Mouse (Mus musculus) forebrain, embryonic 12.5 days (tissue): ENCODE measurements around the gene Sh2b1. TPM values are rescaled to one million over a fixed set of nuclear protein-coding genes. Genes with fewer than 3 reads are reported as not detected.
"Not testable (repeated sequence)": the region's sequence is repeated elsewhere in the genome, so short reads cannot be mapped to it uniquely, and the experiment has no call there.

Experiments used
- ATAC-seq: fragments of 200-750 bp; cut with Nextera tagmentation; 2 replicates; pipeline ENCODE4 v1.8.0; 2017; ENCODE audit warnings: moderate TSS enrichment; ENCODE audit not compliant: low FRiP score
- H3K27ac ChIP-seq: fragments of 300-500 bp; sonication (generic); 2 replicates; pipeline ENCODE4 v1.5.1; 2016; ENCODE audit warnings: mild to moderate bottlenecking
- H3K27me3 ChIP-seq: fragments of 300-500 bp; sonication (generic); 2 replicates; pipeline ENCODE4 v1.6.1; 2016; ENCODE audit warnings: mild to moderate bottlenecking
- H3K36me3 ChIP-seq: fragments of 300-500 bp; sonication (generic); replicated peaks from 2 replicates; pipeline ENCODE4 v1.6.1; 2016; ENCODE audit warnings: mild to moderate bottlenecking
- H3K4me1 ChIP-seq: fragments of 300-500 bp; sonication (generic); 2 replicates; pipeline ENCODE4 v1.6.1; 2016
- H3K4me2 ChIP-seq: fragments of 300-500 bp; sonication (generic); 2 replicates; pipeline ENCODE4 v1.6.1; 2016; ENCODE audit warnings: mild to moderate bottlenecking, moderate library complexity
- H3K4me3 ChIP-seq: fragments of 300-500 bp; sonication (generic); replicated peaks from 2 replicates; pipeline ENCODE4 v1.5.1; 2016; ENCODE audit warnings: mild to moderate bottlenecking
- H3K9ac ChIP-seq: fragments of 300-500 bp; sonication (generic); 2 replicates; pipeline ENCODE4 v1.6.1; 2016; ENCODE audit warnings: mild to moderate bottlenecking
- H3K9me3 ChIP-seq: fragments of 300-500 bp; sonication (generic); 2 replicates; pipeline ENCODE4 v1.6.1; 2016
- WGBS: fragments of 180-500 bp; shearing (Covaris S2); methylation state at CpG from one replicate; pipeline ENCODE4 v1.1.7; 2016; 5-methylcytosine and 5-hydroxymethylcytosine counted together
- polyA plus RNA-seq: library from polyadenylated mRNA; unstranded; fragments of >200 nt; fragmentation: Nextera tagmentation; extraction: Ambion mirVana; gene quantifications from 2 replicates; pipeline ENCODE4 v1.2.1, GENCODE M21; 2016

Gene Sh2b1
- polyA plus RNA-seq, 1 experiment from 2014 or later: 57.7 TPM

GRCm38 (mm10) chr7:126497966-126498365 lies 22.7 kb upstream of the Sh2b1 start:
- ATAC-seq: no peak
- no peaks in the 10 kb centered on the region for H3K27me3 ChIP-seq
- WGBS: 88% methylated on average over 12 of the region's 12 CpGs
- H3K4me2 ChIP-seq: no peak overlapping the region
- H3K9me3 ChIP-seq: no peaks in the 10 kb centered on the region
- no peak overlapping the region for H3K4me3 ChIP-seq
- peaks cover 13% of the 10 kb centered on the region for H3K4me1 ChIP-seq
- H3K36me3 ChIP-seq: peaks cover 83% of the 10 kb centered on the region
- no peak overlapping the region for H3K27ac ChIP-seq
- H3K9ac ChIP-seq: no peak overlapping the region

DNA sequence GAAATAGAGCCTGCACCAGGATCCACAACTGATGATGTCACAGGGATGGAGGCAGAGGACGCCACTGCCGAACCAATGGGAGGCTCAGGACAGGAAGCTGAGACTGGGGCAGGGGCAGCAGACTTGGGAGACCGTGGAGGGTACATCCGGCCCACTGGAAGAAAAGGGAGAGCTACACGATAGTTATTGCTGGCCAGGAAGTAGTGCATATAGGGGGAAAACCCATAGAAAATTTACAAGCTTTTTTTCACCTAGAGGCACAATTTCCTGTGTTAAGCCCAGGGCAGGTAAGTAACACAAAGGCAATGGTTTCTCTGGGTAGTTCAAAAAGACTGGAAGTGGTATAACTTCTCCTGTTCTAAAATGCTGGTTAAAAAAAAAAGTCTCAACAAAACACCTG lies 21.3 kb upstream of the Sh2b1 start:
- H3K4me1 ChIP-seq: peaks cover 11% of the 10 kb centered on the region
- H3K4me3 ChIP-seq: no peak overlapping the region
- no peak overlapping the region for H3K27ac ChIP-seq
- H3K27me3 ChIP-seq: no peaks in the 10 kb centered on the region
- WGBS: 92% methylated on average over 5 of the region's 5 CpGs
- no peak overlapping the region for H3K4me2 ChIP-seq
- H3K9me3 ChIP-seq: no peaks in the 10 kb centered on the region
- H3K36me3 ChIP-seq: peaks cover 98% of the 10 kb centered on the region
- H3K9ac ChIP-seq: no peak overlapping the region
- ATAC-seq: no peak

DNA sequence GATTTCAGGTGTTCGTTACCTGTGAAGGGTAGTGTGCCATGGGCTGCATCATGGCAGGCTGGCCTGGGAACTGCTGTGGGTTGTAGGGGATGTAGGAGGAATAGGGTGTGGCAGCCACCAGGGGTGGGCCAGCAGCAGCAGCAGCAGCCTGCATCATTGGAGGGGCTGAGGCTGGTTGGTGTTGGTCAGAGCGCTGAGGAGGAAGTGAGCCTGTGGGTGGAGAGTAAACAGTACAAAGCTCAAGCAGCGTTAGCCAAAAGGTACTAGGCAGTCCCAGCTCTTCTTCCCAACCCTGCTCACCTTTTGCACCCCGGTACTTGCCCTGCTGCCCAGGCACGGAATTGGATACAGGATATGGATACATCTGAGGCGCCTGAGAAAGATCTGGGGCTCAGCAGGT lies 18.9 kb upstream of the Sh2b1 start:
- H3K4me2 ChIP-seq: no peak overlapping the region
- H3K9ac ChIP-seq: no peak overlapping the region
- WGBS: 90% methylated on average over 6 of the region's 6 CpGs
- no peaks in the 10 kb centered on the region for H3K4me1 ChIP-seq
- H3K4me3 ChIP-seq: no peak overlapping the region
- ATAC-seq: no peak
- H3K9me3 ChIP-seq: no peaks in the 10 kb centered on the region
- no peak overlapping the region for H3K27ac ChIP-seq
- no peaks in the 10 kb centered on the region for H3K27me3 ChIP-seq
- H3K36me3 ChIP-seq: peaks cover 98% of the 10 kb centered on the region

- no peaks in the 10 kb centered on the region for H3K9me3 ChIP-seq
- H3K27ac ChIP-seq: no peak overlapping the region
- H3K4me3 ChIP-seq: no peak overlapping the region
- H3K36me3 ChIP-seq: peaks cover 80% of the 10 kb centered on the region
- 68% methylated on average over 11 of the region's 11 CpGs for WGBS
- no peak overlapping the region for H3K9ac ChIP-seq
- H3K27me3 ChIP-seq: no peaks in the 10 kb centered on the region
- ATAC-seq: no peak
- no peak overlapping the region for H3K4me2 ChIP-seq
- H3K4me1 ChIP-seq: peaks cover 11% of the 10 kb centered on the region
These were observed 16.7 kb upstream of the Sh2b1 start for GRCm38 (mm10) chr7:126491973-126492372.

GRCm38 (mm10) chr7:126491005-126491404 lies 15.8 kb upstream of the Sh2b1 start:
- WGBS: 83% methylated on average over 1 of the region's 1 CpGs

GRCm38 (mm10) chr7:126487617-126488385 lies 12.6 kb upstream of the Sh2b1 start:
- H3K4me1 ChIP-seq: peaks cover 13% of the 10 kb centered on the region
- H3K27me3 ChIP-seq, H3K27ac ChIP-seq, H3K9me3 ChIP-seq: not testable (repeated sequence)
- H3K4me3 ChIP-seq: peak overlapping the region; percentile 68
- H3K36me3 ChIP-seq: peaks cover 39% of the 10 kb centered on the region
- H3K4me2 ChIP-seq: peak overlapping the region; percentile 98
- H3K9ac ChIP-seq: peak overlapping the region; percentile 69
- WGBS: 20% methylated on average over 24 of the region's 25 CpGs
- ATAC-seq: peak; percentile 34; the same call in 1 of the 2 replicates

More at GRCm38 (mm10) chr7:126491005-126491404, 15.8 kb upstream of the Sh2b1 start:
- no peak overlapping the region for H3K9ac ChIP-seq
- H3K4me2 ChIP-seq: no peak overlapping the region
- peaks cover 13% of the 10 kb centered on the region for H3K4me1 ChIP-seq
- H3K9me3 ChIP-seq: no peaks in the 10 kb centered on the region
- H3K36me3 ChIP-seq: peaks cover 71% of the 10 kb centered on the region
- H3K4me3 ChIP-seq: no peak overlapping the region
- H3K27ac ChIP-seq: no peak overlapping the region
- H3K27me3 ChIP-seq: no peaks in the 10 kb centered on the region
- no peak for ATAC-seq

- peak within 1 kb of the TSS; percentile 98 for H3K4me2 ChIP-seq
- H3K27ac ChIP-seq: peak within 1 kb of the TSS; percentile 68
- peak; percentile 94 for ATAC-seq
- under 1% methylated on average over 32 of the region's 32 CpGs for WGBS
- H3K4me3 ChIP-seq: peak within 1 kb of the TSS; percentile 68
- no peaks in the 10 kb centered on the region for H3K9me3 ChIP-seq
- H3K9ac ChIP-seq: peak within 1 kb of the TSS; percentile 69
- H3K27me3 ChIP-seq: no peaks in the 10 kb centered on the region
- H3K36me3 ChIP-seq: peaks cover 31% of the 10 kb centered on the region
- peaks cover 20% of the 10 kb centered on the region for H3K4me1 ChIP-seq
These were observed 11.8 kb upstream of the Sh2b1 start, which contains the start of gene Tufm for GRCm38 (mm10) chr7:126487052-126487483. Tufm (plus strand) TSS chr7:126487361.

GRCm38 (mm10) chr7:126482392-126482871 lies 7.2 kb upstream of the Sh2b1 start:
- peak overlapping the region; percentile 29 for H3K4me3 ChIP-seq
- H3K4me2 ChIP-seq: peak overlapping the region; percentile 52
- ATAC-seq: peak; percentile 70
- peak overlapping the region; percentile 63 for H3K27ac ChIP-seq
- H3K27me3 ChIP-seq: no peaks in the 10 kb centered on the region
- under 1% methylated on average over 23 of the region's 23 CpGs for WGBS
- H3K9me3 ChIP-seq: no peaks in the 10 kb centered on the region
- H3K9ac ChIP-seq: peak overlapping the region; percentile 40; the same call in 1 of the 2 replicates
- H3K4me1 ChIP-seq: peaks cover 9% of the 10 kb centered on the region
- H3K36me3 ChIP-seq: no peaks in the 10 kb centered on the region

- Histone ChIP-seq H3K4me3 (no peak overlapping the region), H3K36me3 (no peaks in the 10 kb centered on the region), H3K9me3 (no peaks in the 10 kb centered on the region), H3K9ac (no peak overlapping the region), H3K27ac (no peak overlapping the region), H3K27me3 (no peaks in the 10 kb centered on the region), H3K4me2 (no peak overlapping the region), H3K4me1 (peaks cover 8% of the 10 kb centered on the region)
- 22% methylated on average over 5 of the region's 5 CpGs for WGBS
- ATAC-seq: no peak
These were observed 6.5 kb upstream of the Sh2b1 start for GRCm38 (mm10) chr7:126481699-126482098.

DNA sequence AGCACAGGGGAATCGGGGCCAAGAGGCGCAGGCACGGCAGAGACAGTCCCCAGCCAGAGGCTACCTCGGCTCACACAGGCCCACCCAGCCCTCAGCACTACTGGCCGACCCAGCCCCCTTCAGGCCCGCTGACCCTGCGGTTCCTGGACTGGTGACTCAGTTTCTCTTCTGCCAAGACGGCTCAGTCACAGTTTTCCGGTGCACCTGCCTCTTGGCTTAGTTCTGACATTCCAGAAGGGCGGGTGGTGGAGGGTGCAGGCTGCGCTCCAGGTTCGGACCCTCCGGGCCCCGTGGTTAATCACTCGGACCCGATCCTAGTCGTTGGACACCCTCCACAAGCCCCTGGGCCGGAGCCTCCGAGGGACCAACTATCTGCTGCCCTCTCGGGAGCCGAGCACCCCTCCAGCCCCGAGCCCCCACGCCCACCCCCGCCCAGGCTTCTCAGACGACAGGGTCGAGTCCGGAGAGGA lies 703 bp downstream of the Sh2b1 start:
- Histone ChIP-seq H3K4me3 (peak overlapping the region; percentile 92), H3K4me1 (peaks cover 24% of the 10 kb centered on the region), H3K4me2 (peak overlapping the region; percentile 82), H3K9ac (peak overlapping the region; percentile 97), H3K27ac (peak overlapping the region; percentile 95), H3K36me3 (peaks cover 33% of the 10 kb centered on the region), H3K9me3 (no peaks in the 10 kb centered on the region), H3K27me3 (no peaks in the 10 kb centered on the region)
- WGBS: 2% methylated on average over 27 of the region's 27 CpGs
- ATAC-seq: peak; percentile 76

DNA sequence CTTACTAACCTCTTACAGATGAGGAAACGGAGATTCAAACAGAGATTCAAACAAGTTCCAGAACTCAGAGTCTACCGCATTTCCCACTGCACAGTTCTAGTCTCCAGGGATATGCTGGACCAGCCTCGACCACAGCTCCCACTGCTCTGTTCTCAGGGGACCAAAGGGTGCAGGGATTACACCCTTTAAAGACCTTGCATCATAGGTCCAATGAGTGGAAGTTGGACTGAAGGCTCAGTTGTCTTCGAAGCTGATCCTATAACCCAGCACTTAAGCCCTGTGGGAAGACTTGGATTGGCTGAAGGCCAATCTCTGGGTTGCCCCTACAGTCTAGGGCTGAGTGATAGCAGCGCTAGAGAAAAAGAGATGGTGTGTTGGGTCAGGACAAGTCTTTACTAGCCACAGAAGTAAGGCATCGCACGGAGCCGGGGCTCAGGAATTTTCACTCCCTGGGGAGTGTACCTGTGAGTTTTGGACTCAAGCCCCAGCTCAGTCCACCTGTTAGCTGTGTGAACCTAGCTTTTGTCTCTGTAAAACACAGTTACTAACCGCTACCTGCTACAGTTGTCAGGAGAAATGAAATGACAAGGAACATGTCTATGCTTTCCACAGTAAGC lies 1.6 kb downstream of the Sh2b1 start:
- H3K27ac ChIP-seq: no peak overlapping the region
- no peak for ATAC-seq
- no peaks in the 10 kb centered on the region for H3K27me3 ChIP-seq
- H3K36me3 ChIP-seq: peaks cover 42% of the 10 kb centered on the region
- peak overlapping the region; percentile 92 for H3K4me3 ChIP-seq
- peak overlapping the region; percentile 82 for H3K4me2 ChIP-seq
- peak overlapping the region; percentile 97; the same call in 1 of the 2 replicates for H3K9ac ChIP-seq
- 90% methylated on average over 9 of the region's 9 CpGs for WGBS
- no peaks in the 10 kb centered on the region for H3K9me3 ChIP-seq
- peaks cover 24% of the 10 kb centered on the region for H3K4me1 ChIP-seq

DNA sequence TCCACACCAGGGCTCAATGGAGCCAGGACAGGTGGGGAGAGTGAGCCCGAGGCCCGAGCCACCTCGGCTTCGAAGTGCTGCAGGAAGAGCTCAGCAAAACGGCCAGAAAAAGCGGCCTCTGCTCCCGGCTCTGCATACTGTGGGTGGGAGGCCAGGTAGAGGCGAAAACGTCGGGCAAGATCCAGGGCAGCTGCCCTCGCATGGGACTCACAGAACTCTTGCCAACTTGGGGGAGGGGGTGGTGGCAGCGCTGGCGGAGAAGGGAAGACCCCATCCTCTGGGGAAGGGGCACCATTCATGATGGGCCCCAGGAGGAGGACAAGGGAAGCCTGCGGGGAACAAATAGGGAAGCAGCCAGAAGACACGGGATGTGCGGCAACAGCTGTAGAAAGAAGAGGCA lies 2.5 kb downstream of the Sh2b1 start:
- WGBS: 93% methylated on average over 16 of the region's 16 CpGs
- Histone ChIP-seq H3K4me1 (peaks cover 24% of the 10 kb centered on the region), H3K4me3 (no peak overlapping the region), H3K27me3 (no peaks in the 10 kb centered on the region), H3K4me2 (no peak overlapping the region), H3K36me3 (peaks cover 51% of the 10 kb centered on the region), H3K27ac (0 out of 2 replicates have a peak overlapping the region, but pooled peaks have one; percentile 8), H3K9ac (no peak overlapping the region), H3K9me3 (no peaks in the 10 kb centered on the region)
- ATAC-seq: no peak
